8 mouse cellular contexts compared by ENCODE assay signal in the genomic region with DNA sequence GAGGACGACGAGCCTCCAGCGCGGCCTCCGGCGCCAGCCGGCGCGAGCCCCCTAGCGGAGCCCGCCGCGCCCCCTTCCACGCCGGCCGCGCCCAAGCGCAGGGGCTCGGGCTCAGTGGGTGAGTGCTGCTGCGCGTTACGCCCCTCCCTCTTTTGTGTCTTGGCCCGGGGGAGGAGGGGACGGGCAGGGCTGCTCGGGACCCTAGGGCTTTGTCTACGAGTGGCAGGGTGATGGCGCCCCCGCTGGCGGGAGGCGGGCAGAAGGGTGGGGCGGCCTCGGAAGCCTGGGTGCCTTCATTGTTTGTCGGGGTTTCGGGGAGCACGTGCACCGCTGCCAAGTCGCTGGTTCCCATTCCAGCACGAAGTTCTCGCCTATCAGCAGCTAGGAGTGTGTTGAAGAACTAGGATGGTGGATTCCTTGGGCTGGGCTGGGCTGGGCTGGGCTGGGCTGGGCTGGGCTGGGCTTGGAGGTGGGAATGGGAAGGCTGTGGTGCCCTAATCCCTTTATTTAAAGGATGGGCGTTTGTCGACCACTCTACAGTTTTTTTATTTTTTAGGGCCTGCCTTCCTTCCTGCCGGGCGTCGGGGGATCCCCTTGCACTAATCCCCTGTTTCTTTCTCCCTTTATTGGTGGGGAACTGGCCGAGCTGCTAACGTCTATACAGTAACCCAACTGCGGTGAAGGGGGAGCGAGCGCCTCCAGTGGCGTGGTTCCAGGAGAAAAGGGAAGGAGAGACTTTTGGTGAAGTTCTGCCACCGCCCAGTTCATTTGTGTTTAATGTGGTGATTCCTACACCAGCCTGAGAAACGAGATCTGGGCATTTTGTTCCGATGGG. TPM values are rescaled to one million over a fixed set of nuclear protein-coding genes. Genes with fewer than 3 reads are reported as not detected.
DNase-seq lines count a peak whose midpoint lies in the region; ATAC-seq and TF ChIP-seq lines count a peak whose summit lies in the region.

No protein-coding gene starts in this region.

- intact Hi-C loops in heart, postnatal 25 days (cut with DNase I) = loop anchor here (5.0 to 10.0 kb wide), 4 partner anchors 116 to 426 kb away; a partner anchor contains a TSS

- peak; percentile 91 for ATAC-seq in forebrain, embryonic 15.5 days (replicated peaks)
- ATAC-seq in neural tube, embryonic 14.5 days (ENCODE audit: low read depth) = peak; percentile 89

- peak overlapping the region; percentile 96 to 97 for H3K4me3 ChIP-seq in ES-E14 (ENCODE audit: insufficient read depth in 1 of 2, low read depth in 1 of 2, low read length in 2 of 2, poor library complexity in 1 of 2, severe bottlenecking in 1 of 2)
- H3K4me3 ChIP-seq in forebrain, embryonic 15.5 days = peak overlapping the region; percentile 81
- peak overlapping the region; percentile 98 for H3K4me3 ChIP-seq in neural tube, embryonic 14.5 days (ENCODE audit: low read depth, low read length)
- peak overlapping the region; percentile 95 for H3K4me3 ChIP-seq in testis, adult 2 months (ENCODE audit: control insufficient read depth, low read depth, low read length)

- H3K36me3 ChIP-seq in ES-E14 (ENCODE audit: control insufficient read depth, insufficient read depth, low read length, poor library complexity, severe bottlenecking) = no peaks in the 10 kb centered on the region; the same call in 1 of the 2 replicates
- H3K36me3 ChIP-seq in forebrain, embryonic 15.5 days = no peaks in the 10 kb centered on the region
- no peaks in the 10 kb centered on the region for H3K36me3 ChIP-seq in neural tube, embryonic 14.5 days (ENCODE audit: control insufficient read depth, insufficient read depth, low read length)
- H3K36me3 ChIP-seq in testis, adult 2 months (ENCODE audit: control insufficient read depth, insufficient read depth, low read length) = no peaks in the 10 kb centered on the region

- peak; percentile 47 for TF ChIP-seq CTCF in testis, adult 2 months (IDR thresholded peaks at IDR 0.05; ENCODE audit: control insufficient read depth, insufficient read depth, insufficient replicate concordance, low read depth, low read length)

- no peaks in the 10 kb centered on the region for H3K9me3 ChIP-seq in ES-E14 (ENCODE audit: control insufficient read depth, insufficient read depth, low read depth, low read length)
- H3K9me3 ChIP-seq in forebrain, embryonic 15.5 days = no peaks in the 10 kb centered on the region
- no peaks in the 10 kb centered on the region for H3K9me3 ChIP-seq in neural tube, embryonic 14.5 days (ENCODE audit: control insufficient read depth, low read length)

- peak overlapping the region; percentile 95 for H3K27ac ChIP-seq in ES-E14 (ENCODE audit: insufficient read depth, low read depth, low read length, poor library complexity, severe bottlenecking)
- peak overlapping the region; percentile 100 for H3K27ac ChIP-seq in forebrain, embryonic 15.5 days (replicated peaks)
- peak overlapping the region; percentile 98 for H3K27ac ChIP-seq in neural tube, embryonic 14.5 days (ENCODE audit: low read depth, low read length)
- peak overlapping the region; percentile 72 for H3K27ac ChIP-seq in testis, adult 2 months (ENCODE audit: control insufficient read depth, insufficient read depth, low read depth, low read length)

- in situ Hi-C loops in ES-E14 (cut with MboI; ENCODE audit: low sequenced_read_pairs in 2 of 2, unreplicated experiment in 2 of 2) = no loop called here

- H3K9ac ChIP-seq in ES-E14 (ENCODE audit: insufficient read depth, low read depth, low read length, poor library complexity, severe bottlenecking) = peak overlapping the region; percentile 91
- H3K9ac ChIP-seq in forebrain, embryonic 15.5 days (replicated peaks) = peak overlapping the region; percentile 100
- peak overlapping the region; percentile 100 for H3K9ac ChIP-seq in neural tube, embryonic 14.5 days (replicated peaks; ENCODE audit: low read depth, low read length)

- peak; percentile 50; the same call in 1 of the 2 replicates for TF ChIP-seq POLR2A in testis, adult 2 months (IDR thresholded peaks at IDR 0.05; ENCODE audit: control insufficient read depth, low read depth, low read length)

- H3K4me2 ChIP-seq in forebrain, embryonic 15.5 days (replicated peaks) = peak overlapping the region; percentile 53
- peak overlapping the region; percentile 66 for H3K4me2 ChIP-seq in neural tube, embryonic 14.5 days (ENCODE audit: low read depth, low read length)

- DNase-seq in ES-E14 (ENCODE audit: low read depth, low spot score) = peak; percentile 83
- DNase-seq in cerebellum, adult 11 months = peak; percentile 74
- DNase-seq in heart, postnatal 25 days (ENCODE audit: low spot score) = peak; percentile 79
- peak; percentile 81 to 89 for DNase-seq in layer of hippocampus, adult 18-20 months (ENCODE audit: low spot score in 2 of 2)
- DNase-seq in lung, adult 18-20 months = peak; percentile 87 to 89

- no peaks in the 10 kb centered on the region for H3K27me3 ChIP-seq in forebrain, embryonic 15.5 days
- no peaks in the 10 kb centered on the region for H3K27me3 ChIP-seq in neural tube, embryonic 14.5 days (ENCODE audit: control insufficient read depth, insufficient read depth, low read length)
- H3K27me3 ChIP-seq in testis, adult 2 months (ENCODE audit: control insufficient read depth, insufficient read depth, low read length) = no peaks in the 10 kb centered on the region

- WGBS in forebrain, embryonic 15.5 days = under 1% methylated on average over 50 of the region's 53 CpGs
- WGBS in neural tube, embryonic 14.5 days = under 1% methylated on average over 50 of the region's 53 CpGs

- peaks cover 0 to 12% of the 10 kb centered on the region in 2 experiments; a peak in 2 of 4 replicates for H3K4me1 ChIP-seq in ES-E14 (ENCODE audit: control insufficient read depth in 2 of 2, insufficient read depth in 2 of 2, low read length in 2 of 2, poor library complexity in 1 of 2)
- H3K4me1 ChIP-seq in forebrain, embryonic 15.5 days = peaks cover 34% of the 10 kb centered on the region
- peaks cover 17% of the 10 kb centered on the region; the same call in 1 of the 2 replicates for H3K4me1 ChIP-seq in neural tube, embryonic 14.5 days (ENCODE audit: control insufficient read depth, insufficient read depth, low read length)
- peaks cover 4% of the 10 kb centered on the region for H3K4me1 ChIP-seq in testis, adult 2 months (ENCODE audit: control insufficient read depth, insufficient read depth, low read length)

TF ChIP-seq in ES-E14, 5 proteins besides CTCF, POLR2A, EP300 and RAD21:
- TF ChIP-seq ZNF384 (IDR thresholded peaks at IDR 0.05; ENCODE audit: low read depth, low read length) (peak; percentile 74), ZC3H11A (IDR thresholded peaks at IDR 0.05; ENCODE audit: borderline replicate concordance, low read depth, low read length) (0 out of 2 replicates have a peak, but pooled peaks have one; percentile 2), CHD2 (IDR thresholded peaks at IDR 0.05; ENCODE audit: low read depth, low read length) (no peak), MAFK (IDR thresholded peaks at IDR 0.05; ENCODE audit: insufficient read depth, low read depth, low read length) (no peak), HCFC1 (IDR thresholded peaks at IDR 0.05; ENCODE audit: borderline replicate concordance, insufficient read depth, low read length) (0 out of 2 replicates have a peak, but pooled peaks have one; percentile 46)

RNA-seq across cellular contexts. Expression of a gene that starts 1.0 kb away (rescaled TPM):
- 360 and 368 TPM in 2 replicates for total RNA-seq in ES-E14 (2012; rRNA removed)
- polyA plus RNA-seq in forebrain, embryonic 15.5 days (2015; fragmentation: Nextera tagmentation; extraction: Ambion mirVana) = 131 and 140 TPM in 2 replicates
- total RNA-seq in heart, postnatal 25 days (2021) = 10 to 100 TPM; 84.9 to 93.5 TPM
- 100 to 1,000 TPM; 468 to 492 TPM for total RNA-seq in layer of hippocampus, adult 18-20 months (2021)
- 91.9 and 99.9 TPM in 2 replicates for polyA plus RNA-seq in neural tube, embryonic 14.5 days (2014; fragmentation: Nextera tagmentation; extraction: Ambion mirVana)
- 14.9 and 17.2 TPM in 2 replicates for polyA plus RNA-seq in testis, adult 2 months (2012; rRNA removed)

Comparison
In these comparisons a context has a peak if more than half of its experiments do, and no peak if none do; other contexts are left out.
1. Peak in every context shown above with its lines: DNase-seq, ATAC-seq, H3K4me3 ChIP-seq and H3K27ac ChIP-seq.